Mouse (Mus musculus) v-Abl transformed pro-B cells (cell line): ENCODE measurements at regions not wholly inside any gene's neighbourhood (a gene's known extent, or its start where the extent isn't known, plus 50 kb on each side); places are given as distances from the start of the nearest gene placed in this dataset.

Experiments
- in situ Hi-C, 2 experiments: fragments of 400-800 bp; cut with MboI; formaldehyde crosslinking; loops; one replicate each; pipeline ENCODE4 v1.15.1; 2025; ENCODE audit not compliant: unreplicated experiment in 2 of 2

GRCm38 (mm10) chr1:13977207-13977606, 2115.9 kb downstream of the 4930444P10Rik start:
- in situ Hi-C loops = no loop called here

DNA sequence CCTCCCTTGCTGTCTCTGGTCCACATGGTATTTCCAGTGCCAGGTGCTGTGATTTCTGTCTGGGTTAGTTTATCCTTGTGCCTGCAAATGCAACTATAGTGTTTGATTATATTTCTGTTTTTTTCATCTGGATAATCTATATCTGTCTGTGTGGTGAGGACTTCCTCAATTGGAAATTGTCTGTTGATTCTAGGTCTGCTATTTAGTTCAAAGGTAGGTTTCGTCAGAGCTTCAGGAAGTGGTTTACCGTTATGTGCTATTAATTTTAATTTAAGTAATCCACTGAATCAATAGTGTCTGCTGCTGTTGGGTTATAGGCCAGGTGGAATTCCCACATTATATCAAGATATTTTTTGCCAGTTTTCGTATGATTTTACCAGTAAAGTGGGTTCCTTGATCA, 2143.9 kb downstream of the 4930444P10Rik start:
- in situ Hi-C loops = no loop called here

- in situ Hi-C loops = no loop called here
Measured at GRCm38 (mm10) chr1:13941351-13941750, 2151.8 kb downstream of the 4930444P10Rik start.

DNA sequence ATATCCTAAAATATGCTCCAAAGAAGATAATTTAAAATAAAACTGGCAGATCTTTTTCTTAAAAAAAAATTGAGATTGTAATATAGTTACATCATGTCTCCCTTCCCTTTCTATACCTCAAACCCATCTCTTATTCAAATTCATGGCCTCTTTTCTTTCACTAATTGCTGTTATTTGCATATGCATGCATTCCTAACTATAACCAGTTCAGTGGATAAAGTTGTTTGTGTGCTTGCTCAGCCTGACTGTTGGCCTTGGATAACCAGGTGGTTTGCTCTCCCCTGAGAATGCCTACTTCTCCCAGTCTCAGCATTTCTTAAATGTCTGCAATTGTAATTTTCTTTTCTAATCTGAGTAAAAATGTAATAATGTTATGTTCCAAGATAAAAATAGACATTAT, 2154.8 kb downstream of the 4930444P10Rik start:
- in situ Hi-C loops = no loop called here

DNA sequence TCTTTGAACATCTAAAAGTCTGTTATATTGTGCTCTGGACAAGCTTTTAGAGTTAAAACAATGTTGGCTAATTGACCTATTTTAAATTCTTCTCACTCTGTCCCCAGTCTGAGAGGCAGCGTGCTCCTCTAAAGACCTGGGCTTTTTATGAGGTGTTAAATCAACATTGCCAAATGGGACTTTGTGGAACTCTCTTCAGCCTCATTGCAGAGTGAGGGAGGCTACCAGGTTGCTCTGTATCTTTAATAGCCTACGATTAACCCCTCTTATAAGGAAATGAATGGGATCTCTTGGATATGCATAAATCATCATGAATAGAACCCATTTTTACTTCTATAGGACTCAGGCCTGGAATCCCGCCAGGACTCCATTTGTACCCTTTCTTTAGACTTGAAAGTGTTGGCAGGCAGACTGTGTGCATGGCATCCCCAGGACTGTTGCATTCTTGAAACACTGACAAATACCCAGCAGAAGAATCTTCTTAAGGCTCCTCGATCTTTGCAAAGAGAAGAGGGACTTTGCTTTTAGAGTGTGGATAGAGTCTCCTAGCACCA, 2157.1 kb downstream of the 4930444P10Rik start:
- in situ Hi-C loops = no loop called here

DNA sequence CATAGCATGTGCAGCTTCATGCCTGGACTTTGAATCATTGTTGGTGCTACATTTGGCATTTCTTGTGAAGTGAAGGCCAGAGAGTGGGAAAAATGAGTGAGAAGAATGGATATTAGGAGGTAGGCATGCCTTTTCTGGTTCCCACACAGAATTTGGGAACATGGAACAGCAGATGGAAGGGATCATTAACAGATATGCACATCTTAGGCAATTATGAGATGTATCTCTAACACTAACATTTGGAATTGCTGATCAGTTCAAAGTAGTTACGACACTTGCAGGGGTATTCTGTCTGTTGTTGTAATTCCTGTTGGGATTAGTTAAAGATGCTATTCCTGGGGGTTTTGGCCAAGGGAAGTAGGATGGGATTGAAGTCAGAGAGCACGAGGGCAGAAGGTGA, 2164.4 kb downstream of the 4930444P10Rik start:
- in situ Hi-C loops = no loop called here

DNA sequence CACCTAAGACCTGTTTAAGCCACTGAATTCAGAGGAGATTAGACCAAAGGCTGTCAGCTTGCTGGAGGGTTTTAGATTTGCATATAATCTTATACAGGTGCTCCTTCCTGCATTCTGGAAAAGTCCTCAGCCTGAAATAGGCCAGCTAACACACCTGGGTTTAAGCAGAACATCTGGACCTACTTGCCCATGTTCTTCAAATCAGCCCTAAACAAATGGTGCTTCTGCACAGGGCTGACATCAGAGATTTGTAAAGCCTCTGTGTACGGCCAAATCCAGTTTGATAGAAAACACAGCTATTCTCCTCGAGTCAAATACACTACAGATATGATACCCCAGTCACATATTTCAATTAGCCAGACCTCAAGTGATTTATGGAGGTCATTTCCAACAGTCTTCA, 2165.2 kb downstream of the 4930444P10Rik start:
- in situ Hi-C loops = no loop called here

- in situ Hi-C loops = no loop called here
Measured at GRCm38 (mm10) chr1:13925994-13926393, 2167.1 kb downstream of the 4930444P10Rik start.

DNA sequence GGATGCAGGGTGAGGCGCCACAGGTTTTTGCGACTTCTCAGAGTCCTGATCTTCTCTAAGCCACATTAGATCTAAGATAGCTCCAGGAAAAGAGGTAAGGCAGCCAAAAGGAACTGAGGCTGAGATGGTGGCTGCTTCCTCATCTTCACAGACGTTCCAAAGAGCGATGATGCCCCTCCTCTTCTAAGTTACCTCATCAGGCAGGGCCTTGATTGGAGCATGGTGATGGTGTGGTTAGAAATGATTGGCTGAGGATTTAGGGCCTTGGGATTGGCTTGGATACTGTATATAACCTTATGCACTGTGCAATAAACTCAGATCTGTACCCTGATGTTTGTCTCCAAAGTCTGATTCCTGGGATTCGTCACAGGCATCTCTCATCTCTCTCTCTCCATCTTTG, 2177.9 kb downstream of the 4930444P10Rik start:
- in situ Hi-C loops = no loop called here

DNA sequence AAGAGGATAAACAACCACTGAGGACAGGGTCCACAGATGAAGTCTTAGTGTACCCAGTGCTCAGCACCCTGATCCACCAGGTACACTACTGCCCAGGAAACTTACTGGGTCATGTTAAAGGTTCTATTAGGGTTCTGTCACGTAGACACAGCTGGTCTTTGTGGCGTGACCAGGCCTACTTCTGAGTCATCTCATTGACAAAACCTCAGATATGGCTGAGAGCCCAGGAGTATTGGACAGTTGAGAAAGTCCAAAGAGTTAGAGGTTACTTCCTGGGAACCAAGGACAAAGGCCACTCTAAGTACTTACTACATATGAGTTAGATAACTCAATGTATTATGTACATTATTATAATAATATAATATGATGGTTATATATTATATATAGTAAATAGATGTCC, 2214.0 kb downstream of the 4930444P10Rik start:
- in situ Hi-C loops = no loop called here

- in situ Hi-C loops = no loop called here
Measured at GRCm38 (mm10) chr1:13873925-13874324, 2219.2 kb downstream of the 4930444P10Rik start.

GRCm38 (mm10) chr1:13872536-13872935, 2220.6 kb downstream of the 4930444P10Rik start:
- in situ Hi-C loops = no loop called here

GRCm38 (mm10) chr1:13870631-13871286, 2222.4 kb downstream of the 4930444P10Rik start:
- in situ Hi-C loops = no loop called here

GRCm38 (mm10) chr1:13865713-13866112, 2227.4 kb downstream of the 4930444P10Rik start:
- in situ Hi-C loops = no loop called here

GRCm38 (mm10) chr1:13863712-13864111, 2229.4 kb downstream of the 4930444P10Rik start:
- in situ Hi-C loops = no loop called here

DNA sequence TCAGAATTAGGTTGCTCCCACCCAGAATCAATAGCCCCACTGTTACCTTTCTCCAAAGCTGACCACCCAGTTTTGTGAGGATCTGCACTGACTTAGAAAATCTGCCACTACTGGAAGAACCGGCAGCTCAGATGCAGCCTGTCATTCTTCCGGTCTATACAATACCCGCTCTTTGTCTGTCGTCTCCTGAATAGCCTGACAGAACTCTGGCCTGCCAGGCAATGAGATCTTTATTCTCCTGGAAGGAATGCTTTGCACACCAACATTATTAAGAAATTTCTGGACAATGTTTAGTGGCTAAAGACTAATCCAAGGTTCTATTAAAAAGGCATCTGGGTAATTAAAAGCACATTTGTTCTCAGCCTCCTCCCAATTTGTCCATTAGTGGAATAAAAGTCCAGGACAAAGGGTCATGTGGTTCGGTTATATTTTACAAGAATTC, 2232.0 kb downstream of the 4930444P10Rik start:
- in situ Hi-C loops = no loop called here

GRCm38 (mm10) chr1:13860469-13860868, 2232.7 kb downstream of the 4930444P10Rik start:
- in situ Hi-C loops = no loop called here

- in situ Hi-C loops = no loop called here
Measured at GRCm38 (mm10) chr1:13859723-13860122, 2233.4 kb downstream of the 4930444P10Rik start.

GRCm38 (mm10) chr1:13858371-13859018, 2234.6 kb downstream of the 4930444P10Rik start:
- in situ Hi-C loops = no loop called here

DNA sequence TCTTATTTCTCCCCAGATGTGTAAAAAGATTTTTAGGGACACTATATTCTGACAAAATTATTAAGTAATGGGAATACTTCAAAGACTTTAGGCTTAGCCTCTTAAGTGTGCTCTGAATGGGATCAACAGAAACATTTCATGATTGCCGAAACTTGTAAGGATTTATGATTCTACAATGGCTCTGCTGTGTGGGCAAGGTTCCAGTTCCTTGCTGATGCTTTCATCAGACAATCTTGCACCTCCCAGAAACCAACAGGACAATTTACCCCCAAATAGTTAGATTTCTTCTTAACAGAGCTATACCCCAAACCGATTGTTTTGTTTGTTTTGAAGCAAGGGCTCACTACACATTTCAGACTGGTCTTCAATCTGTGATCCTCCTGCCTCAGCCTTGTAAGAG, 2236.1 kb downstream of the 4930444P10Rik start:
- in situ Hi-C loops = no loop called here

- in situ Hi-C loops = no loop called here
Measured at GRCm38 (mm10) chr1:13851144-13851543, 2242.0 kb downstream of the 4930444P10Rik start.

DNA sequence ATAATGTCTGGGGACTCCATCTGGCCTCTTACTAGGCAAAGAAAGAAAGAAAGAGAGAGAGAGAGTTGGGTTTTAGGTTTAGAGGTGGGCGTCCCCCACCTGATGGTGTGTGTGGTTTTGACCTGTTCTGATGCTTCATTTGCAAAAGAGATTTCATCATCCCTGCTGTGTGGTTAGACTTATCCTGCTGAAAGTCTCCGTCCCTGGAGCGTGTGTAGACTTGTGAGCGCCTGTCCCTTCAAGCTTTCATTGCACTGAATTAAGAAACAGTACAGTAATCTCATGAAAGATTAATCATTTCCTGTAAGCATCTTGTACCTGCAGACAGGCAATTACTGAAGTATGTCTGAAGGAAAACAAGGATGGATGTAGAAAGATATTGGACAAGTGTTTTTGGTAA, 2244.1 kb downstream of the 4930444P10Rik start:
- in situ Hi-C loops = no loop called here
